Mouse (Mus musculus): Measurements from ENCODE around the gene Tnxb.
A peak's percentile ranks its signal among the peaks of the same experiment; 100 is the strongest.

The Tnxb gene

GRCm38 (mm10) chr17:34644608-34645007, 25.7 kb upstream of the Tnxb start, which contains the start of gene Fkbpl:
Fkbpl (plus strand) TSS chr17:34644764.
- peak; percentile 97 for DNase-seq

GRCm38 (mm10) chr17:34645256-34645829, 25.0 kb upstream of the Tnxb start:
- DNase-seq, result no peak

- peak; percentile 46 for DNase-seq
Observed at GRCm38 (mm10) chr17:34645831-34646511, 24.4 kb upstream of the Tnxb start.

GRCm38 (mm10) chr17:34646906-34647787, 23.2 kb upstream of the Tnxb start, which contains the start of gene Atf6b:
Atf6b (plus strand) TSS chr17:34647146.
- DNase-seq, result peak; percentile 97

GRCm38 (mm10) chr17:34648141-34648890, 22.0 kb upstream of the Tnxb start:
- no peak for DNase-seq

- no peak for DNase-seq
Observed at GRCm38 (mm10) chr17:34649106-34649864, 21.1 kb upstream of the Tnxb start.

GRCm38 (mm10) chr17:34650781-34651180, 19.6 kb upstream of the Tnxb start:
- DNase-seq, result no peak

GRCm38 (mm10) chr17:34651507-34652221, 18.7 kb upstream of the Tnxb start:
- peak; percentile 76 for DNase-seq

- DNase-seq, result no peak
Observed at GRCm38 (mm10) chr17:34652546-34652945, 17.8 kb upstream of the Tnxb start.

GRCm38 (mm10) chr17:34652985-34653384, 17.4 kb upstream of the Tnxb start:
- DNase-seq, result no peak

GRCm38 (mm10) chr17:34653746-34654285, 16.5 kb upstream of the Tnxb start:
- peak; percentile 76 for DNase-seq

GRCm38 (mm10) chr17:34654392-34654791, 15.9 kb upstream of the Tnxb start:
- DNase-seq, result peak; percentile 47

GRCm38 (mm10) chr17:34655160-34655559, 15.2 kb upstream of the Tnxb start:
- DNase-seq, result peak; percentile 74

GRCm38 (mm10) chr17:34655581-34655991, 14.7 kb upstream of the Tnxb start:
- peak; percentile 92 for DNase-seq

GRCm38 (mm10) chr17:34656666-34657065, 13.7 kb upstream of the Tnxb start:
- no peak for DNase-seq

- DNase-seq, result no peak
Observed at GRCm38 (mm10) chr17:34657271-34657670, 13.1 kb upstream of the Tnxb start.

- no peak for DNase-seq
Observed at GRCm38 (mm10) chr17:34658145-34658544, 12.2 kb upstream of the Tnxb start.

- no peak for DNase-seq
Observed at GRCm38 (mm10) chr17:34658591-34658990, 11.7 kb upstream of the Tnxb start.

GRCm38 (mm10) chr17:34659181-34659896, 11.0 kb upstream of the Tnxb start:
- DNase-seq, result peak; percentile 55

- DNase-seq, result no peak
Observed at GRCm38 (mm10) chr17:34659897-34660214, 10.5 kb upstream of the Tnxb start.

Measured in kidney, postnatal 10 days (tissue).